Mouse (Mus musculus): Measurements from ENCODE around the gene Cog5. TPM values are rescaled to one million over a fixed set of nuclear protein-coding genes. Genes with fewer than 3 reads are reported as not detected.

Cog5 gene
- polyA plus RNA-seq, 1 experiment from 2014 or later = 33.5 TPM

- Histone ChIP-seq H3K27me3 (no peaks in the 10 kb centered on the region), H3K9ac (replicated peaks) (no peak overlapping the region), H3K4me3 (no peak overlapping the region), H3K9me3 (no peaks in the 10 kb centered on the region), H3K4me2 (replicated peaks) (no peak overlapping the region), H3K4me1 (no peaks in the 10 kb centered on the region), H3K27ac (replicated peaks) (no peak overlapping the region), H3K36me3 (no peaks in the 10 kb centered on the region)
- ATAC-seq (ENCODE audit: low FRiP score, low read depth) = no peak
- WGBS = 90% methylated on average over 2 of the region's 2 CpGs
These were observed 171.8 kb downstream of the Cog5 start for GRCm38 (mm10) chr12:31826476-31826875.

- H3K4me1 ChIP-seq = peaks cover 13% of the 10 kb centered on the region
- ATAC-seq (ENCODE audit: low FRiP score, low read depth) = no peak
- no peak overlapping the region for H3K27ac ChIP-seq (replicated peaks)
- H3K27me3 ChIP-seq = no peaks in the 10 kb centered on the region
- H3K9me3 ChIP-seq = no peaks in the 10 kb centered on the region
- H3K4me3 ChIP-seq = no peak overlapping the region
- no peak overlapping the region for H3K9ac ChIP-seq (replicated peaks)
- H3K36me3 ChIP-seq = no peaks in the 10 kb centered on the region
- WGBS = 70% methylated on average over 5 of the region's 5 CpGs
- no peak overlapping the region for H3K4me2 ChIP-seq (replicated peaks)
These were observed 180.8 kb downstream of the Cog5 start for GRCm38 (mm10) chr12:31835480-31835879.

- no peak for ATAC-seq (ENCODE audit: low FRiP score, low read depth)
- no peak overlapping the region for H3K27ac ChIP-seq (replicated peaks)
- no peak overlapping the region for H3K4me3 ChIP-seq
- H3K9me3 ChIP-seq = no peaks in the 10 kb centered on the region
- 0% methylated on average over 1 of the region's 1 CpGs for WGBS
- H3K27me3 ChIP-seq = no peaks in the 10 kb centered on the region
- no peak overlapping the region for H3K9ac ChIP-seq (replicated peaks)
- H3K4me2 ChIP-seq (replicated peaks) = no peak overlapping the region
- H3K4me1 ChIP-seq = peaks cover 13% of the 10 kb centered on the region
- H3K36me3 ChIP-seq = no peaks in the 10 kb centered on the region
These were observed 181.5 kb downstream of the Cog5 start for GRCm38 (mm10) chr12:31836211-31836610.

- no peaks in the 10 kb centered on the region for H3K27me3 ChIP-seq
- H3K36me3 ChIP-seq = 0 out of 2 replicates have a peak, but pooled peaks cover 5% of the 10 kb centered on the region
- no peaks in the 10 kb centered on the region for H3K9me3 ChIP-seq
- no peak overlapping the region for H3K27ac ChIP-seq (replicated peaks)
- no peak overlapping the region for H3K4me2 ChIP-seq (replicated peaks)
- peaks cover 13% of the 10 kb centered on the region for H3K4me1 ChIP-seq
- no peak overlapping the region for H3K9ac ChIP-seq (replicated peaks)
- no peak for ATAC-seq (ENCODE audit: low FRiP score, low read depth)
- H3K4me3 ChIP-seq = no peak overlapping the region
These were observed 183.9 kb downstream of the Cog5 start for GRCm38 (mm10) chr12:31838521-31838920.

- no peak overlapping the region for H3K4me2 ChIP-seq (replicated peaks)
- H3K9ac ChIP-seq (replicated peaks) = no peak overlapping the region
- H3K27ac ChIP-seq (replicated peaks) = no peak overlapping the region
- H3K4me1 ChIP-seq = peaks cover 13% of the 10 kb centered on the region
- no peak for ATAC-seq (ENCODE audit: low FRiP score, low read depth)
- no peaks in the 10 kb centered on the region for H3K9me3 ChIP-seq
- H3K4me3 ChIP-seq = no peak overlapping the region
- no peaks in the 10 kb centered on the region for H3K27me3 ChIP-seq
- H3K36me3 ChIP-seq = 0 out of 2 replicates have a peak, but pooled peaks cover 5% of the 10 kb centered on the region
These were observed 184.6 kb downstream of the Cog5 start for GRCm38 (mm10) chr12:31839249-31839648.

- Histone ChIP-seq H3K36me3 (0 out of 2 replicates have a peak, but pooled peaks cover 5% of the 10 kb centered on the region), H3K4me3 (no peak overlapping the region), H3K4me2 (replicated peaks) (no peak overlapping the region), H3K27ac (replicated peaks) (no peak overlapping the region), H3K4me1 (no peaks in the 10 kb centered on the region), H3K27me3 (no peaks in the 10 kb centered on the region), H3K9me3 (no peaks in the 10 kb centered on the region), H3K9ac (replicated peaks) (no peak overlapping the region)
- WGBS = 93% methylated on average over 3 of the region's 3 CpGs
- ATAC-seq (ENCODE audit: low FRiP score, low read depth) = no peak
These were observed 191.4 kb downstream of the Cog5 start for GRCm38 (mm10) chr12:31846077-31846476.

- H3K27me3 ChIP-seq = no peaks in the 10 kb centered on the region
- no peak overlapping the region for H3K4me3 ChIP-seq
- 86% methylated on average over 5 of the region's 5 CpGs for WGBS
- no peaks in the 10 kb centered on the region for H3K4me1 ChIP-seq
- no peaks in the 10 kb centered on the region for H3K9me3 ChIP-seq
- ATAC-seq (ENCODE audit: low FRiP score, low read depth) = no peak
- no peak overlapping the region for H3K9ac ChIP-seq (replicated peaks)
- no peaks in the 10 kb centered on the region for H3K36me3 ChIP-seq
- H3K27ac ChIP-seq (replicated peaks) = no peak overlapping the region
- H3K4me2 ChIP-seq (replicated peaks) = no peak overlapping the region
These were observed 194.2 kb downstream of the Cog5 start for GRCm38 (mm10) chr12:31848630-31849415.

GRCm38 (mm10) chr12:31849601-31850000, 194.9 kb downstream of the Cog5 start:
- Histone ChIP-seq H3K4me1 (no peaks in the 10 kb centered on the region), H3K36me3 (no peaks in the 10 kb centered on the region), H3K27me3 (no peaks in the 10 kb centered on the region), H3K9me3 (no peaks in the 10 kb centered on the region), H3K27ac (replicated peaks) (no peak overlapping the region), H3K4me2 (replicated peaks) (no peak overlapping the region), H3K4me3 (no peak overlapping the region), H3K9ac (replicated peaks) (no peak overlapping the region)
- ATAC-seq (ENCODE audit: low FRiP score, low read depth) = no peak
- 97% methylated on average over 2 of the region's 2 CpGs for WGBS

GRCm38 (mm10) chr12:31854039-31854438, 199.4 kb downstream of the Cog5 start:
- no peaks in the 10 kb centered on the region for H3K4me1 ChIP-seq
- ATAC-seq (ENCODE audit: low FRiP score, low read depth) = no peak
- 82% methylated on average over 3 of the region's 3 CpGs for WGBS
- H3K4me2 ChIP-seq (replicated peaks) = no peak overlapping the region
- H3K4me3 ChIP-seq = no peak overlapping the region
- H3K9me3 ChIP-seq = no peaks in the 10 kb centered on the region
- no peaks in the 10 kb centered on the region for H3K36me3 ChIP-seq
- H3K9ac ChIP-seq (replicated peaks) = no peak overlapping the region
- no peaks in the 10 kb centered on the region for H3K27me3 ChIP-seq
- H3K27ac ChIP-seq (replicated peaks) = no peak overlapping the region

- Histone ChIP-seq H3K4me1 (no peaks in the 10 kb centered on the region), H3K27me3 (no peaks in the 10 kb centered on the region), H3K27ac (replicated peaks) (no peak overlapping the region), H3K4me3 (no peak overlapping the region), H3K9me3 (no peaks in the 10 kb centered on the region), H3K9ac (replicated peaks) (no peak overlapping the region), H3K4me2 (replicated peaks) (no peak overlapping the region), H3K36me3 (no peaks in the 10 kb centered on the region)
- ATAC-seq (ENCODE audit: low FRiP score, low read depth) = no peak
- WGBS = 83% methylated on average over 2 of the region's 2 CpGs
These were observed 200.1 kb downstream of the Cog5 start for GRCm38 (mm10) chr12:31854817-31855216.

- H3K27me3 ChIP-seq = no peaks in the 10 kb centered on the region
These were observed 203.1 kb downstream of the Cog5 start for GRCm38 (mm10) chr12:31857784-31858183.

GRCm38 (mm10) chr12:31862668-31863538, 208.2 kb downstream of the Cog5 start:
- no peaks in the 10 kb centered on the region for H3K27me3 ChIP-seq
- no peaks in the 10 kb centered on the region for H3K36me3 ChIP-seq
- H3K4me2 ChIP-seq (replicated peaks) = no peak overlapping the region
- H3K9ac ChIP-seq (replicated peaks) = no peak overlapping the region
- H3K27ac ChIP-seq (replicated peaks) = no peak overlapping the region
- 93% methylated on average over 16 of the region's 16 CpGs for WGBS
- H3K4me3 ChIP-seq = no peak overlapping the region
- ATAC-seq (ENCODE audit: low FRiP score, low read depth) = no peak
- no peaks in the 10 kb centered on the region for H3K4me1 ChIP-seq
- H3K9me3 ChIP-seq = no peaks in the 10 kb centered on the region

More at GRCm38 (mm10) chr12:31857784-31858183, 203.1 kb downstream of the Cog5 start:
- Histone ChIP-seq H3K4me2 (replicated peaks) (no peak overlapping the region), H3K27ac (replicated peaks) (no peak overlapping the region), H3K36me3 (no peaks in the 10 kb centered on the region), H3K4me3 (no peak overlapping the region), H3K4me1 (no peaks in the 10 kb centered on the region), H3K9me3 (no peaks in the 10 kb centered on the region), H3K9ac (replicated peaks) (no peak overlapping the region)
- no peak for ATAC-seq (ENCODE audit: low FRiP score, low read depth)
- 91% methylated on average over 7 of the region's 7 CpGs for WGBS

Data from midbrain, embryonic 12.5 days (tissue).